Mouse (Mus musculus) thymus, postnatal 4 days (tissue): ENCODE data around the gene Mindy4.

Experiments used
- DNase-seq: peaks from one replicate; pipeline ENCODE4 v3.0.0; 2021

Gene Mindy4

DNA sequence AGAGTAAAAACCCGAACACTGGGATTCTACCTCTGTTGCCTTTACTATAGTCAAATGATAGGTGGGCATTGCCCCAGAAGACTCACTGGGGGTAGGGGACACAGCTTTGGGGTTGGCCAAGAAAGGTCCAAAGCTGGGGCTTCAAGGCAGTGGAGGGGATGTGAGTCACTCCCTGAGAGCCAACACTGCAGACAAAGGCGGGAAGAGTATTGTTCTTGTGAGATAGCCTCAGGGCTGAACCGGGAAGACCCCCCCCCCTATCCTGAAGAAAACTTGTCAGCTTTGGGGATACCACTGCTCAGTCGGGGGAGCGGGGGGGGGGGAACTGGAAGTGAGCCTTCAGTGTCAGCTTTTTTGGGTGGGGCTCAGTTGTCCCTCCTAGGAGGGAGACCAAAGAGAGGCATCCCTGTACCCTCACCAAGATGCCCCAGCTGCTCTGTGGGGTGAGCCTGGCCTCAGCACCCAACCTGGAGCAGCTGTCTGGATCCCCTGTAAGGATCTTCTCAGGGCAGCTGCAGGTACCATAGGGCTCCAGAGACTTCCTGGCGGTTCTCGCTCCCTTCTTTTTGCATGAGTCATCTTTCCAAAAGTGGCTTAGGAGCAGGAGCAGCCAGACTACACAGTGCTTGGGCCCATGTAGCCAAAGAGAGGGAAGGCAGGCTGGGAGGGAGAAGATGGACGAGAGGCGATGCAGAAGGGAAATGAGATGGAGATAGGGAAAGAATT lies 141.3 kb downstream of the Mindy4 start:
- DNase-seq: no peak

DNA sequence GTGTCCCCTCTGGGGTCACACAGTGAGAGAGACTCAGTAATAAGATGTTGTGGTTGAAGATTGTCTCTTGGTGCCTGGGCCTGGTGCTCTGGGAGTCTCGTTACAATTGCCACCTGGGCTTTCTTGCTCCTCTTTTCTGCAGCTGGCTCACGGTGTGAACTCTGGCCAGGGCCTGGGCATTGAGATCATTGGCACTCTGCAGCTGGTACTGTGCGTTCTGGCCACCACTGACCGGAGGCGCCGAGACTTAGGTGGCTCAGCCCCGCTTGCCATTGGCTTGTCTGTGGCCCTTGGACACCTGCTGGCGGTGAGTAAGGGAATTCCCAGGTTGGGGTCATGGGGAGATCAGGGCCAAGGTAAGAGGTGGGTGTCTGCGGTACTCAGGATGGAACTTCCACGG lies 142.1 kb downstream of the Mindy4 start:
- no peak for DNase-seq

DNA sequence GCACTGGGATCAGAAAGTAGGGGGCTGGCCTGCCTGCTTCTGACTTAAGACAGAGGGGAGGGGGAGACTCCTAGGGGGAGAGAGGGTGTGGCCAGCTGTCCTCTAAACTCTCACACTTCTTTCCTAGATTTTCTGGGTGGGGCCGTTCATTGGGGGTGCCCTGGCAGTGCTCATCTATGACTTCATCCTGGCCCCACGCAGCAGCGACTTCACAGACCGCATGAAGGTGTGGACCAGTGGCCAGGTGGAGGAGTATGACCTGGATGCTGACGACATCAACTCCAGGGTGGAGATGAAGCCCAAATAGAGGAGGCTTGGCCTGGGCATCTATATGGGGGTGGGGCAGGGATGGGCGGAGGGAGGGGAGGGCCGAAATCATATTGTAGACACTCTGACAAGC lies 143.3 kb downstream of the Mindy4 start:
- DNase-seq: no peak

DNA sequence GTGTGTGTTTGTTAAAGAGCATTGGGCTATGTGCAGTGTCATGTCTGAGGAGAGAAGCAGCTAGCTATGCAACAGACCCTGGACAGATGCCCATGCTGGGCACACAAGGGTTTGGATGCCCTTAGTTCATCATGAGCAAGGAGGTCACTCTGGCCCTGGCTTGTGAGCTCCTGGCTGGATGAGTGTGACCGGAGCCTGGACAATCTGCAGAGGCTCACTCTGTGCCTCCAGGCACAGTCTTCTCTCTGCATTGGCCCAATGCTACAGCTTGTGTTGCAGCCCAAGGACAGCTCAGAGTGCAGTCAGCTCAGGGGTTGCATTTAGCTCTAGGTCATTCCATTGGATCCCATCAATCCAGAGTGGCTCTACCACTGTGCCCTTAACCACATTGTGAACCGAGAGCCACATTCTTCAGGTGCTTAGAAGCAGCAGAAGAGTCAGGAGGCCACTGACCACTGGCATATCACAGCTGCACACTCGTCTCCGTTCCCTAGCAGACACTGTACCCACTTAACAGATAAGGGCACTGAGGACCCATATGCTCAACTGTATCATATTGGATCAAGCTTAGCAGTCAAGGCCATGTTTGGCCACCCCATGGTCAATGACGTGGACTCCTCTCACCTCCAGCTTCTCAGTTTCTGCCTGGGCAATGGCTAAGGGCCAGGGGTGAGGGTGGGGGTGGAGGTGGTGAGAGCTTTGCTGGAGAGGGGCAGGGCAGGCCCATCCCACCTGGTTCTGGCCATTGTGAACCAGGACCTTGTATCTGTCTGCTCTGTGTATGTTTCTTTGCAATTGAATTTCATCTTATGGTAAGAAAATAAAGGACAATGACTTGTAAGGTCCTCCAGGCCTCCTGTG lies 144.8 kb downstream of the Mindy4 start:
- no peak for DNase-seq

DNA sequence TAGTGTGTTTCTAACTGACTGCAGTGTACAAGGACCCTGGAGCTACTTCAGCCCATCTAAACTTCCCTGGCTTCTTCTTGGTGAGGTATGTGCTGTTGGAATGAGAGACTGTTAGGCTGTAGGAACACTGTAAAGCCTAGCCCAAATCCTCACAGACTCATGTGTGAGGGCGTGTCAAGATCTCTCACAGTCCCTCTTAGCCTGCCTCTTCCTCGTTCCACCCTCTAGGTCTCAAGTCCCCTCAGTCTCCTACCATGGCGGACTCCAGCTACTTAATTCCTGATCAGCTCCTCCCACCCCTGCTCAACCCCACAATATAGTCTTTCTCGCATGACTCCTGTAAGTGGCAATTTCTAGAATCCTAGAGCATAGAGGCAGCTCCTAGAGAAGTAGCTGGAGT lies 146.0 kb downstream of the Mindy4 start:
- DNase-seq: no peak

DNA sequence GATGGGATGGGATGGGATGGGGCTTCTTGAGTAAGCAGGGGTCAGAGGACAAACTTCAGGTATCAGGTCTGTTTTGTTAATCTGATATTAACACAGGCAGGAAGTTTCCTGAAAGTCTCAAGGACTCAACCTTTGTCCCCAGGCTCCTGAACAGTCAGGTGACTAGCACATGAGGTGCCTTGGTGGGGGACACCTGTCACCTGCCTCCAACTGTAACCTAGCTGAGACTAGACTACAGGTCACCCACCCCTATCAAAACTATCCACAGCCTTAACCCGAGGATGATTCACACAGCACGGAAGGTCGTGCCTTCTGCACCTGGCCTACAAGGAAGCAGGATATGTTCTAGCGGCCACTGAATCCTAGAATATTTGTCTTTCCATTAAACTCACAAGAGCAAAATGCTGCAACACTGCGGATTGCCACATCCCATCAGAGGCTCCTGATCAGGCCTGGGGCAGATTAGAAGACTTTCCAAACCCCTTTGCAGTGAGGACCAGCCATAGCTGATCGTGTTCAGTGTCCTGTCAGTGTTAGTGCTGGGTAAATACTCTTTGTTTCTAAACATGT lies 147.3 kb downstream of the Mindy4 start:
- no peak for DNase-seq

DNA sequence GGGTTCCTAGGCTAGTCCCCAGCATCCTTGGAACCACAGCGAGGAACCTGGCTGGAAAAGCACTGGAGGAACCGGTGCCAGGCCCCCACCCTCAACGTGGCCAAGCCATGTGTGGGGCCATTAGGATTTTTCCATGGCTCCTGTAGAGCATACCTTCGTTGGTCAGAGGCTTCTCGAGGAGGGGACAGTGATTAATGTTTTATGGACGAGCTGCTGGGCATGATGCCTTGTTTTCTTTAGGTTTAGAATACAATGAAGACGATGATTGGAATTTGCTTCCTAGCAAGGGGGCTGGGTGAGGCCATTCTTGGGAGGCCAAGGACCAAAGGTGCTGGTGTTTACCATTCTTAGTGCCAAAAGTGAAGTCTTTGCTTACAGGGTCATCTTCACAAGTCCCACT lies 148.5 kb downstream of the Mindy4 start:
- no peak for DNase-seq

DNA sequence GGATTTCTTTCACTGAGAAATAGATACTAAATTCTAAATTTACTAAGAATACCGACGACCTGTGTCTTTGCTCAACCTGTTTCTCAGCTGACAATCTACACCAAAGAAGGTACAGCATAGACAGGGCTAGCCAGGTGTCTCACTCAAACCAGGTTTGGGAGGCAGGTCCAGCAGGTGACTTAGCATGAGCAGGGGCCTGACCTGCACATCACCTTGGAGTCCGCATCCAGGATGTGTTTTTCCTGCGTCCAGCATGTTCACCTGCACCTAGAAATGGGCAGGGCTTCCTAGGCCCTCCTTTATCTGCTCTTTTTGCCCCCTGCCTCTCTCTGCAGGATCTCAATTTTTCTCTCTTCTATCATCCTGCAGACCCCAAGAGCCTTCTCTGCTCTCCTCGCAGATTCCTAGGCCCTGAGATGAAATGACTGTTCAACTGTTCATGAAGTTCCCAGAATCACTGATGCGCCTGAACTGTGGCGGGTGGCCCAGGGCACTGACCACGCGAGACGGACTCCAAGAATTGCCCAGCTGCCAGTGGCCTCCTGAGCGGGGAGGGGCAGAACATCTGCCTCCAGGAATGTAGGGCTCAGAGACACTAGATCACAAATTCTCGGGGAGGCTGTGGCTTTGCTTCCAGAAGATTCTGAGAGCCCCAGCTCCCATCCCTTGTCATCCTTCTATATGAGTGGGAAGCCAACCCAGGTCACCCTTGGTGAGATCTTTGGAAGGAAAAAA lies 150.7 kb downstream of the Mindy4 start:
- no peak for DNase-seq

DNA sequence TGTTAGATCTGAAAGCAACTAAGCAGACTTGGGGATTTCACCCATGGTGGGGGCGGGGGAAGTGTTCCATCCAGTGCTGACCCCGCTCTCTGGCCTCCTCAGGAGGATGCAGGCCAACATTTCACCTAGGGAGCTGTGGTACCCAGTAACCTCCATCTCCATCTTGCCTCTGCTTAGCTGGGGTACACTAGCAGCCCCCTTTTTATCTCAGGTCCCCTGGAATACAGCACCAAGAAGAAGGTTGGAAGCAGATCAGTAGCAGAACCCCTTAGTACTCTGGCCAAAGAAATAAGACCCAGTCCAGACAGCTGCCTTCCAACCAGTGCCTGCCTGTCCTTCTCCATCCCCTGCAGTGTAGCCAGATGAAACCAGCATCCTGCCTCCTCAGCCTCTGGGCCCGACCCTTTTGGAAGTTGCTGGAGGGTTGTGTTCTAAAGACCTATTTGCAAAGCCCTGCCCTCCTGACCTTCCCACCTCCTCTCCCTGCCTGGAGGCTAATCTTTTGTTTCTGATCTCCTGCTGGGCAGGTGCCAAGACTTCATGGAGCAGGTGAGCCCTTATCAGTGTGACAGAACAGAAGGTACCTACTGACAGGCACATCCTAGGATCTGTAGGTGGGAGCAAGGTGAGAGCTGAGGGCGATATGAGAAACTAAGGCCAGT lies 151.4 kb downstream of the Mindy4 start:
- DNase-seq: no peak

DNA sequence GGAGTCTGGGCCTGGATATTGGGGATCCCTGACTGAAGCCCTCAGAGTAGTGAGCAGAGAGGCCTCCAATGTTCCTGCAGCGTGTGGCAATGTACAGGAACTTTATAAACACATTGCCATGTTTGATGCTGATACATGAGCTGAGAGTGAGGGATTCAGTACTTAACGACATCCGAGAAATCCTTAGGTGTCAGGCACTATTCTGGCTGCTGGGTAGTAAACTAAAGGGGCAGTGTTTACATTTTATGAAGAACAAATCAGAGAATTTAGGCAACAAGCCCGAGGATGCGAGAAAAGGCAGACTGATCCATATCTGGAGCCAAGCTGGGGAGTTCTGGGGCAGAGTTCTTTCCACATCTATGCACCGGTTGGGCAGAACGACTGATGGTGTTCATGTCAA lies 152.4 kb downstream of the Mindy4 start:
- DNase-seq: no peak

DNA sequence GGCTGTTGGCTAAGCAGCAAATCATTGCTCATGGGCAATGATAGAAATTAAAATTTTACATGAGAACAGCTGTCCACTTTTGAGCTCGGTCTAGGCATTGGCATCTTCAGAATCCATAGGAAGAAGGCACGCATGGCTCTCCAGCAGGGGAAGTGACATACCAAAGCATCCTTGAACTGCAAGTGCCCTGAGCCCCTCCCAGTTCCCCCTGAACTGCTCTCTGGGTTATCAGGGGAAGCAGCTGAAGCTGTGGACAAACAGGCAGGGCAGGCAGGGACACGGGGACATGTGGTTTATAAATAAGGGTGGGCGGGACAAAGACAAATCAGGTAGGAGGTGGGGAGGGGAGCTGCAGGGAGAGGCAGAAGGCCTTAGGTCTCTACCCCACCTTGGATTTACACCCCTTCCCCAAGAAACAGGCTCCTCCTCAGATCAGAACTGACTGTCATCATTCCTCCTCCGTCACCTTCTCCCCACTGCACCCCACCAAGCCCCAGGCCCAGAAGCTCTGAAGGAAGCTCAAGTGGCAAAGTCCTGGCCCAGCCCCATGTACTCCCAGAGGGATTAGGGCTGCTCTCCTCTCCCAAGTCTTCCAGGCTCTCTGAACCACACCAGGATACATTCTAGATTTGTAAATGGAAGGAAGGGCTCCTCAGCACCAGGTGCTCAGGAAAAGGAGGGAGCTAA lies 153.0 kb downstream of the Mindy4 start:
- DNase-seq: no peak

DNA sequence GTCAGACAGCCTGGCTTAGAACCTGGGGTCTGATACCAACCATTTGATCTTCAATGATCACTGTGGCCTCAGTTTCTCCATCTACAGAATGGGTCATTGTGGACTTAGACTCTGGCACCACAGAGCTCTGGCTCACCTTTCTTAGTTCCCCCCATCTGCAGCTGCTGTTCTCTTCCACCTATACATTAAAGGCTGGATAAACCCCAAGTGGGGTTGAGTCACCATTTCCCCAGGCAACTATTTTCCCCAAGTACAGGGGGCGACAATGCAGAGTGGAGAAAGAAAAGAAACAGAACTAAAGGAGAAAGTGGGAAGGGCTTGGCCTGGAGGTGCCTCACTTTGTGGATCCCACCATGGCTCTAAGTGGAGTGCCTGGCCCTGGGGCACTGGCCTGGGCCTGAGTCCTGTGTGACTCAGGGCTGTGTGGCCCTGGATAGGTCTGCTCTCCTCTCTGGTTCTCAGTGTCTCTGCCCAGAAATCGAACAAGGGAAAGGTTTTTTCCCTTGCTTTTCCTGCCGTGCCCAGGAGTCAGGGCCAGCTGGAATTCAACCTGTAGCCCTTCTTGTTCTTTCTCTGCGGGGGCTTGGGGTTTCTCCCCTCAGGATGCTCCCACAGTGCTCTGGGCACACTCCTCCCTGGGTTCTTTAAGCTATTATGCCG lies 153.9 kb downstream of the Mindy4 start:
- no peak for DNase-seq

DNA sequence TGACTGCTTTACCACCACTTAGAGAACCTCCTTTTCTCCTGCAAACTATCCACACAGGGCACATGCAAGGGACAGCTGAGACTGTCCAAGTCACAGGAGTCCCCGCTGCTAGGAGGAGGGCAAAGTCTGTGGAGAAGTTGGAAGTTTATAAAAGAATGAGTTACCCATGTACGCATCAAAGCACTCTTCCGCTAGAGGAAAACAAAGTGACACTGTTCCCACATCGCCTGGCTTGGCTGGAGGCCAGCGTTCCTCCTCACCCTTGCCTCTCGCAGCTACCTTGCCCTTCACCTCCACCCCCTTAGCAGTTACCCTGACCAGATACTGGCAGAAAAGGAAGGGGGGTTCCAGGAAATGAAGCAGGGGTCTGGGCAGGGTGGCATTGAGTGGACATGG lies 154.5 kb downstream of the Mindy4 start:
- DNase-seq: no peak

DNA sequence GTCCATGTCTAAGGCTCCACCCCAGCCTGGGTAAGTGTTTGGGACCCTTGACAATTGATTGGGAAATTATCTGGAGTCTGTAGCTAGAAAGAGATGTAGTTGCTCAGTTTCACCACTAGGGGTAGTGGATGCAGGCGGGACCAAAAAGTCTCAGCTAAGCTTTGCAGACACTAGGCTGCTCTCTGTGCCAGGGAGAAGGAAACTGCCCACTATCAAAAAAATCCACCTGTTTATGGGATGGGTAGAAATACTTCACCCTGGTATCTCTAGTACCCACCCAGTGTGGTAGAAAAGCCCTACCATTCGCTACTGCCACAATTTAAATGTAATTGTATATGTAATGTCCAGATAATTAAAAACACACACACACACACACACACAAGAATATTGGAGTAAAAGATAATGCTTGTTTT lies 155.6 kb downstream of the Mindy4 start:
- no peak for DNase-seq

DNA sequence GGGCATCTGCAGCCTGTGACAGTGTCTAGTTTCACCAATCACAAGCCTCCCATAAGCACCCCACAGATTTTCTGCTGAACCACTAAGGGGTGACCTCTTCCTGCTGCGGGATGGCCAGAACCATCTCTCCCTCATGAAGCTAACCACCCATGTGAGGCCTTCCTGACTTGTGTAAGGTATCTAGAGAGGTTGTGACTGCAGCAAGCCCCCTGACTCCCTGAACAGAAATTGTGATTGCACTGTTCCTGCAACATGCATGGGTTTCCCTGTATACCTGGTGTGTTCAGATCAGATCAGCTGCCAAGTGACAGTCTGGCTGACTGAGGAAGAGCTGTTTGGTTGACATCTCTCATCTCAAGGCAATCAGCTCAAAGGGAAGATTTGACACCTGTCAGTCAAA lies 159.5 kb downstream of the Mindy4 start:
- no peak for DNase-seq

DNA sequence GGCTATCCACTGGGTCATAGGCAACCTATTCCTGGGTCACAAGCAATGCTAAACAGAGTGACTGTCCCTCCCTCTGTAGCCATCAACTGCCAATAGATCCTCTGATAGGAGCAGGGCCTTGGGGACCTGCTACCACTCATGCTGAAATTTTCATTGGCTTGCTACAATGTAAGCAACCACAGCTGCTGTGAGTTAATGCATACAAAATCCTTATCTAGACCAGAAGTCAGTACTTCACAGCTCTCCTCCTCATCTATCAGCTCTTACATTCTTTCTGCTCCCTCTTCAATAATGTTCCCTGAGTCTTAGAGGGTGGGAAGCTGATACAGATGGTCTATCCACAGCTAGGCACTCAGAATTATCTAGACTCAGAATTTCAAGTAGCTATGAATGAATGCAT lies 163.9 kb downstream of the Mindy4 start:
- no peak for DNase-seq
